Comparison of ENCODE assay signal across 19 mouse cellular contexts in the genomic region with DNA sequence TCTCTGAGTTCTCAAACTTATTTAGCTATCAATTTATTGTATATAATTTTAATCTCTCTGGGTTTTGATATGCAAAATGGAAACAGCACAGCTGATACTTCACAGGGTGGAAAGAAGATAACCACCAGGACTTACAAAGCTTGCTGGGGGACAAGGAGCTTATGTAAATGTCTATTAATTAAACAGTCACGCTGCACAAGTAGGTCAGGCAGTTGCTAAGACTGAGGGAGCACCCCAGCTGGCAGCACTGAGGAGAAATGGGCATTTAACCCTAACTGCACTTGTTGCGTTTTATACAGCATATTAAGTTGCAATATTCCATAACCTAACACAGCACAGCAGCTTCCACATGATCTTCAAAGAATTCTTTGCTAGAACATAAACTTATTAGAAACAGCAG. TPM values are rescaled to one million over a fixed set of nuclear protein-coding genes. Genes with fewer than 3 reads are reported as not detected.
DNase-seq lines count a peak whose midpoint lies in the region; ATAC-seq lines count a peak whose summit lies in the region.
"Had no signal": no experiment of that assay in that cellular context is flagged by ENCODE, and none has a peak within 500 bp of the region (broad histone marks: within the 10 kb centered on the region; RNA-seq: fewer than 3 reads in every experiment).

No protein-coding gene starts in this region.

- no peak overlapping the region for H3K4me3 ChIP-seq in forebrain, embryonic 14.5 days (ENCODE audit: low read depth, low read length)
- H3K4me3 ChIP-seq in forebrain, embryonic 10.5 days: no peak overlapping the region
- no peak overlapping the region for H3K4me3 ChIP-seq in kidney, embryonic 16.5 days (ENCODE audit: low read length)
- no peak overlapping the region for H3K4me3 ChIP-seq in midbrain, embryonic 12.5 days
- no peak overlapping the region for H3K4me3 ChIP-seq in intestine, embryonic 16.5 days (ENCODE audit: low read length)
- H3K4me3 ChIP-seq: embryonic facial prominence, embryonic 13.5 days; limb, embryonic 13.5 days; liver, embryonic 13.5 days had no signal

- no peaks in the 10 kb centered on the region for H3K36me3 ChIP-seq in forebrain, embryonic 14.5 days (ENCODE audit: control insufficient read depth, insufficient read depth, low read length)
- no peaks in the 10 kb centered on the region for H3K36me3 ChIP-seq in forebrain, embryonic 10.5 days (replicated peaks)
- H3K36me3 ChIP-seq in kidney, embryonic 16.5 days (ENCODE audit: insufficient read depth, low read length): no peaks in the 10 kb centered on the region
- H3K36me3 ChIP-seq in midbrain, embryonic 12.5 days: no peaks in the 10 kb centered on the region
- no peaks in the 10 kb centered on the region for H3K36me3 ChIP-seq in intestine, embryonic 16.5 days (ENCODE audit: control insufficient read depth, insufficient read depth, low read length)
- H3K36me3 ChIP-seq: embryonic facial prominence, embryonic 13.5 days; limb, embryonic 13.5 days; liver, embryonic 13.5 days had no signal

- peak; percentile 71 for ATAC-seq in forebrain, embryonic 14.5 days
- no peak for ATAC-seq in kidney, embryonic 16.5 days (ENCODE audit: low FRiP score, low TSS enrichment)
- peak; percentile 82 for ATAC-seq in midbrain, embryonic 12.5 days (ENCODE audit: low FRiP score, low read depth)
- no peak for ATAC-seq in intestine, embryonic 16.5 days

- no peaks in the 10 kb centered on the region for H3K9me3 ChIP-seq in forebrain, embryonic 14.5 days (replicated peaks; ENCODE audit: control insufficient read depth, low read length)
- no peaks in the 10 kb centered on the region for H3K9me3 ChIP-seq in forebrain, embryonic 10.5 days
- no peaks in the 10 kb centered on the region for H3K9me3 ChIP-seq in kidney, embryonic 16.5 days (ENCODE audit: low read length)
- no peaks in the 10 kb centered on the region; the same call in 1 of the 2 replicates for H3K9me3 ChIP-seq in midbrain, embryonic 12.5 days
- no peaks in the 10 kb centered on the region for H3K9me3 ChIP-seq in intestine, embryonic 16.5 days (ENCODE audit: control insufficient read depth, low read length)
- H3K9me3 ChIP-seq: liver, embryonic 13.5 days had no signal

- WGBS in forebrain, embryonic 14.5 days: 12% methylated on average over 2 of the region's 2 CpGs
- WGBS in forebrain, embryonic 10.5 days: 44% methylated on average over 2 of the region's 2 CpGs
- 57% methylated on average over 2 of the region's 2 CpGs for WGBS in kidney, embryonic 16.5 days
- WGBS in midbrain, embryonic 12.5 days: 33% methylated on average over 2 of the region's 2 CpGs
- WGBS in intestine, embryonic 16.5 days: 60% methylated on average over 2 of the region's 2 CpGs

- DNase-seq in forebrain, embryonic 14.5 days (ENCODE audit: low spot score): peak; percentile 33
- no peak for DNase-seq in forebrain, embryonic 10.5 days (ENCODE audit: extremely low spot score, low spot score)
- DNase-seq in kidney, adult 9 months: peak; percentile 40
- peak; percentile 70 for DNase-seq in retina, embryonic 14.5 days (ENCODE audit: low spot score)
- DNase-seq in cerebellum, postnatal 14 days: no peak
- DNase-seq: adrenal gland, postnatal 36 days; cerebellum, adult 8-10 months; heart, postnatal 10 days; liver, embryonic 13.5 days; thymus, postnatal 14 days had no signal

- H3K4me2 ChIP-seq in forebrain, embryonic 14.5 days (ENCODE audit: low read length): no peak overlapping the region
- no peak overlapping the region for H3K4me2 ChIP-seq in kidney, embryonic 16.5 days (replicated peaks; ENCODE audit: low read depth, low read length)
- H3K4me2 ChIP-seq in midbrain, embryonic 12.5 days (replicated peaks): no peak overlapping the region
- H3K4me2 ChIP-seq in intestine, embryonic 16.5 days (ENCODE audit: low read depth, low read length): no peak overlapping the region
- H3K4me2 ChIP-seq: embryonic facial prominence, embryonic 13.5 days; heart, embryonic 11.5 days; limb, embryonic 13.5 days; liver, embryonic 13.5 days had no signal

- no peaks in the 10 kb centered on the region for H3K27me3 ChIP-seq in forebrain, embryonic 14.5 days (replicated peaks; ENCODE audit: control insufficient read depth, insufficient read depth, low read length)
- no peaks in the 10 kb centered on the region for H3K27me3 ChIP-seq in forebrain, embryonic 10.5 days (ENCODE audit: poor library complexity, severe bottlenecking)
- H3K27me3 ChIP-seq in kidney, embryonic 16.5 days (ENCODE audit: insufficient read depth, low read length): no peaks in the 10 kb centered on the region
- H3K27me3 ChIP-seq in midbrain, embryonic 12.5 days: no peaks in the 10 kb centered on the region
- H3K27me3 ChIP-seq in intestine, embryonic 16.5 days (replicated peaks; ENCODE audit: control insufficient read depth, insufficient read depth, low read length): no peaks in the 10 kb centered on the region
- H3K27me3 ChIP-seq: CH12.LX; embryonic facial prominence, embryonic 13.5 days; limb, embryonic 13.5 days; liver, embryonic 13.5 days had no signal

- peaks cover 4% of the 10 kb centered on the region for H3K4me1 ChIP-seq in forebrain, embryonic 14.5 days (ENCODE audit: control insufficient read depth, insufficient read depth, low read length)
- peaks cover 10% of the 10 kb centered on the region for H3K4me1 ChIP-seq in forebrain, embryonic 10.5 days
- 0 out of 2 replicates have a peak, but pooled peaks cover 3% of the 10 kb centered on the region for H3K4me1 ChIP-seq in kidney, embryonic 16.5 days (ENCODE audit: insufficient read depth, low read length)
- peaks cover 16% of the 10 kb centered on the region for H3K4me1 ChIP-seq in midbrain, embryonic 12.5 days
- H3K4me1 ChIP-seq in intestine, embryonic 16.5 days (ENCODE audit: control insufficient read depth, insufficient read depth, low read length): no peaks in the 10 kb centered on the region
- H3K4me1 ChIP-seq: limb, embryonic 13.5 days; liver, embryonic 13.5 days had no signal

- H3K9ac ChIP-seq in forebrain, embryonic 14.5 days (ENCODE audit: low read length): no peak overlapping the region
- H3K9ac ChIP-seq in kidney, embryonic 16.5 days (replicated peaks; ENCODE audit: low read length): no peak overlapping the region
- H3K9ac ChIP-seq in midbrain, embryonic 12.5 days (replicated peaks): no peak overlapping the region
- no peak overlapping the region for H3K9ac ChIP-seq in intestine, embryonic 16.5 days (ENCODE audit: low read depth, low read length)
- H3K9ac ChIP-seq: embryonic facial prominence, embryonic 13.5 days; limb, embryonic 13.5 days; liver, embryonic 13.5 days had no signal

- no peak overlapping the region for H3K27ac ChIP-seq in forebrain, embryonic 14.5 days (ENCODE audit: low read depth, low read length)
- no peak overlapping the region for H3K27ac ChIP-seq in forebrain, embryonic 10.5 days
- no peak overlapping the region for H3K27ac ChIP-seq in kidney, embryonic 16.5 days (ENCODE audit: low read length)
- H3K27ac ChIP-seq in midbrain, embryonic 12.5 days (replicated peaks): no peak overlapping the region
- H3K27ac ChIP-seq in intestine, embryonic 16.5 days (ENCODE audit: low read length): no peak overlapping the region
- H3K27ac ChIP-seq: embryonic facial prominence, embryonic 13.5 days; limb, embryonic 13.5 days; liver, embryonic 13.5 days; macrophage had no signal

RNA-seq across cellular contexts. Expression of gene Rps23, which starts 36.1 kb away (rescaled TPM):
- polyA plus RNA-seq in forebrain, embryonic 14.5 days (2014; fragmentation: Nextera tagmentation; extraction: Ambion mirVana): 146 and 210 TPM in 2 replicates
- polyA plus RNA-seq in forebrain, embryonic 10.5 days (2016; fragmentation: Nextera tagmentation; extraction: Ambion mirVana): 207 and 212 TPM in 2 replicates
- 151 and 177 TPM in 2 replicates for polyA plus RNA-seq in kidney, embryonic 16.5 days (2015; fragmentation: Nextera tagmentation; extraction: Ambion mirVana)
- 168 and 207 TPM in 2 replicates for polyA plus RNA-seq in midbrain, embryonic 12.5 days (2016; fragmentation: Nextera tagmentation; extraction: Ambion mirVana)
- polyA plus RNA-seq in intestine, embryonic 16.5 days (2015; fragmentation: Nextera tagmentation; extraction: Ambion mirVana): 163 and 165 TPM in 2 replicates

RNA-seq across cellular contexts. Expression of gene Atp6ap1l, which starts 53.7 kb away (rescaled TPM):
- 3.9 and 4.5 TPM in 2 replicates for polyA plus RNA-seq in forebrain, embryonic 14.5 days (2014; fragmentation: Nextera tagmentation; extraction: Ambion mirVana)
- not detected in 2 replicates for polyA plus RNA-seq in forebrain, embryonic 10.5 days (2016; fragmentation: Nextera tagmentation; extraction: Ambion mirVana)
- not detected in 2 replicates for polyA plus RNA-seq in kidney, embryonic 16.5 days (2015; fragmentation: Nextera tagmentation; extraction: Ambion mirVana)
- polyA plus RNA-seq in midbrain, embryonic 12.5 days (2016; fragmentation: Nextera tagmentation; extraction: Ambion mirVana): not detected in 2 replicates
- polyA plus RNA-seq in intestine, embryonic 16.5 days (2015; fragmentation: Nextera tagmentation; extraction: Ambion mirVana): not detected in 2 replicates
- polyA plus RNA-seq: embryonic facial prominence, embryonic 13.5 days; kidney, embryonic 14.5 days; liver, embryonic 13.5 days; macrophage had no signal

Comparison
In these comparisons a context has a peak if more than half of its experiments do, and no peak if none do; other contexts are left out.
1. DNase-seq: peak in forebrain, embryonic 14.5 days (single experiment), kidney, adult 9 months (single experiment) and retina, embryonic 14.5 days (single experiment); none in forebrain, embryonic 10.5 days (single experiment) and cerebellum, postnatal 14 days (0 of 2).
2. ATAC-seq: peak in forebrain, embryonic 14.5 days (single experiment) and midbrain, embryonic 12.5 days (single experiment); none in kidney, embryonic 16.5 days (single experiment) and intestine, embryonic 16.5 days (single experiment).